Mouse (Mus musculus) activated CD4-positive, CD25-positive, alpha-beta regulatory T cell (primary cell): Measurements from ENCODE around the gene Acvr1c. TPM values are rescaled to one million over a fixed set of nuclear protein-coding genes. Genes with fewer than 3 reads are reported as not detected.

Experiments
- polyA plus RNA-seq, 2 experiments: library from polyadenylated mRNA; unstranded; fragments of 100-300 nt; shearing (Covaris generic); gene quantifications; one replicate each; pipeline ENCODE4 v1.2.1; 2017

The Acvr1c gene
- polyA plus RNA-seq: 1 to 10 TPM in 1 of 2 experiments, under 1 TPM in 1; 0.42 to 1.4 TPM

DNA sequence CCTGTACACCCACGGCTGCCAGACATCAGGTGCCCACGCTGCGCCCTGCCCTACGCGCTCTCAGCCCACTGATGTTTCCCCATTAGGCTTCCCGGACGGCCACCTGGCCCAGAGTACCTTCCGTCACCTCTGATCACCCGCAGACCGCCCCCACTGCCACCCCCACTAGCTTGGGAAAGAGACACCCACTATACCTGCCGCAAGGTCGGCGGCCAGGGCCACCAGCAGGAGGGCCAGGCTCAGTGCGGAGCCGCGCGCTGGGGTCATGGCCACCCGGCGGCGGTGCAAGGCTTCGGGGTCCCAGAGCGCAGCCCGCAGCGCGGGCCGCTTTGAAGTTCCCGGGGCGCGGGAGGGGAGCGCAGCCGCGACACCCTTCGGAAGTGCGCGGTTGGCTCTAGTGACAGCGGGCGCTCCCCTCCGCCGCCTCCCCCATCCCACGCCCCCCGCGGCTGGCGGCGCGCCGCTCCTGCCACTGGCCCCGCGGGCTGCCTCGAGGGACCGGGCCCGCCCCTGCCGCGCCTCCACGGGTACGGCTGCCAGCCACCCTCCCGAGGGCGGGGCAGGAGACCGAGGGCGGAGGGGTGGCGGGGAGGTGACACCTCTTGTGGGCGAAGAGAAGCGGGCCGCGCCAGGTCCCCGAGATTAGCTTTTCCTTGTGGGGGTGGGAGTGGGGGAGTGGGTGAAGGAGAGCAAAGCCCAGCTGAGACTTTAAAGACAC, at the start of gene Acvr1c:
Gene Acvr1c (minus strand): TSS at position 482 of the 718 bp plus-strand sequence.

Other genes with a start within 250 kb of the Acvr1c start
- 100 to 1,000 TPM; 547 to 991 TPM for gene Cytip, start 162.4 kb downstream of the Acvr1c start, polyA plus RNA-seq
- under 1 TPM in 1 of 2 experiments, not detected in 1; 0.37 TPM for gene Gm17409, start 112.2 kb upstream of the Acvr1c start, polyA plus RNA-seq
- 1 to 10 TPM in 1 of 2 experiments, under 1 TPM in 1; 0.93 to 1.2 TPM for gene Acvr1, start 209.3 kb upstream of the Acvr1c start, polyA plus RNA-seq
- under 1 TPM in 1 of 2 experiments, not detected in 1; 0.42 TPM for gene Upp2, start 209.4 kb upstream of the Acvr1c start, polyA plus RNA-seq